Mouse (Mus musculus) cerebellum, adult 11 months (tissue): Measurements from ENCODE around the gene Calm3.
A peak's percentile ranks its signal among the peaks of the same experiment; 100 is the strongest.

Experiments
- DNase-seq: peaks from one replicate; pipeline ENCODE4 v3.0.0; 2022

Calm3 gene

DNA sequence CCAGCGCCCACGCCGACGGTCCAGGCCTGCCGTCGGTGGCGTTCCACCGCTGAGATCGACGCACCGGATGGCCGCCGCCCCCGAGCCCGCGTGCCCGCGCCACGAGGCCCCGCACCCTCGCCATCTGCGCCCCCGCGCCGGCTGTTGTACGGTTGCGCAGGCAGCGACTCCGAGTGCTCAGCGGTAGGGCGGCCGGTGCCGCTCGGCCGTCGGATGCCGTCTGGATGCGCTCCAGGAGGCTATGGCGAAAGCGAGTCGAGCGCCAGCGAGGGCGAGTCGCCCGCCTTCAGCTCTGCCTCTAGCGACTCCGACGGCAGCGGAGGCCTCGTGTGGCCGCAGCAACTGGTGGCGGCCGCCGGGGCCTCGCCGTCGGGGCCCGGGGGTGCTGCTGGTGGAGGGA lies 38.0 kb downstream of the Calm3 start:
- no peak for DNase-seq

DNA sequence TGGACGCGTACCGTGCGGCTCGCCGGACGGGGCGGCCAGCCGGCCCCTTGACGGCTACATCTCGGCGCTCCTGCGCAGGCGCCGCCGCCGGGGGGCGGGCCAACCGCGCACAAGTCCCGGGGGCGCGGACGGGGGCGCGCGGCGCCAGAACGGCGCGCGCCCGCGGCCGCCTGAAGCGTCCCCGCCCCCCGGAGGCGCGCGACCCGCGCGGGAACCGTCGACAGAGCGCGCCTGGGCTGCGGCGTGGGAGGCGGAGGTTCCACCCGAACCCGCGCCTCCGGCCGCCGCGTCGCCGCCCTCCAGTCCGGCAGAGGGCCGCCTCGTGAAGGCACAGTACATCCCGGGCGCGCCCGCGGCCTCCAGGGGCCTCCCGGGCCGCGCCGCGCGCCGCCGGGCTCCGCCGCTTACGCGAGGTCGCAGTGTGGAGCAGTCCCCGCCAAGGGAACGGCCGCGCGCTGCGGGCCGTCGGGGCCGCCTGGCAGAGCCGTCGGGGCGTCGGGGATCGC lies 38.6 kb downstream of the Calm3 start:
- DNase-seq, result no peak

DNA sequence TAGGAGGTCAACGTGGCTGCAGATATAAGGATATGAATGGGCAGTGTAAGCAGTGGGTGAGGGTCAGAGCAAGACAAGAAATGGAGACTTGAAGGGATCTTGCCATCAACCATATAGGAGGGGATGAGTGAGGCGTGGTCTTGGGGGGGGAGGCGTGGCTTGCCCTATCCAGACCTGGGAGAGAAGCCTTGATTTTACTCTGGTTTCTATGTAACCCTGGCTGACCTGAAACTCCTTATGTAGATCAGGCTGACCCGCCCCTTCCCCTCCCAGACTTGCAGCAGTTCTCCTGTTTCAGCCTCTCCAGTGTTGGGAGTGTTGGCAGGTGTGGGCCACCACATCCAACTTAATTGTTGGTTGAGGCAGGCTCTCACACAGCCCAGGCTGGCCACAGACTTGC lies 39.6 kb downstream of the Calm3 start:
- DNase-seq, result no peak

DNA sequence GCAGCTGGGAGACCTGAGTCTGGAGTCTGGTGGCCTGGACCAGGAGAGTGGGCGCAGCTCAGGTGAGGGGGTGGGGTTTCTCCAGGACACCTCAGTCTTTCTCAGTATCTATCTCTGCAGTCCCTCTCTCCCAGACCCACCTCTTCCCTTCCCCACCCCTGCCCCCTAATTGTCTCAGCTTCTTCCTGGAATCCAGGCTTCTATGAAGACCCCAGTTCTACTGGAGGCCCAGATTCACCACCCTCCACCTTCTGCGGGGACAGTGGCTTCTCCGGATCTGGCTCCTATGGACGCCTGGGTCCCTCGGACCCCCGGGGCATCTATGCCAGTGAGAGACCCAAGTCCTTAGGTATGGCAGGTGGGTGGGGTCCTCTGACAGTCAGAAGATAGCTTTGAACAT lies 40.8 kb downstream of the Calm3 start:
- DNase-seq, result no peak

DNA sequence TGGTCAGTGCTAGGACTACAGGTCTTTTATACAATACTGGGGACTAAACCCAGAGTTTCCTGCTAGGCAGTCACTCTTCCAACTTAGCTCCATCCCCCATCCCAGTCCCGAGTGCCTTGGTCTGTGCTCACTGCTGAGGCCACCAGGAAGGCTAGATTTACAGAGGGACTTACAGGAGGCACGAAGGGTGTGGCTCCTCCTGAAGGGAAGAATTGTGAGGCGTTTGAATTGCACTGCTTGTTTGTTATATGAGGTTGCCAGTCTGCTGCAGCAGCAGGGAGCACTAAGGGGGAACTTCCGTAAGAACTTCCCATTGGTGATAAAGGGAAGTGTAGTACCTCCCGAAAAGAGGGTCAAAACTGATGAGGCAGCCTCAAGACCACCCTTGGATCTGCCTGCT lies 43.3 kb downstream of the Calm3 start:
- no peak for DNase-seq

DNA sequence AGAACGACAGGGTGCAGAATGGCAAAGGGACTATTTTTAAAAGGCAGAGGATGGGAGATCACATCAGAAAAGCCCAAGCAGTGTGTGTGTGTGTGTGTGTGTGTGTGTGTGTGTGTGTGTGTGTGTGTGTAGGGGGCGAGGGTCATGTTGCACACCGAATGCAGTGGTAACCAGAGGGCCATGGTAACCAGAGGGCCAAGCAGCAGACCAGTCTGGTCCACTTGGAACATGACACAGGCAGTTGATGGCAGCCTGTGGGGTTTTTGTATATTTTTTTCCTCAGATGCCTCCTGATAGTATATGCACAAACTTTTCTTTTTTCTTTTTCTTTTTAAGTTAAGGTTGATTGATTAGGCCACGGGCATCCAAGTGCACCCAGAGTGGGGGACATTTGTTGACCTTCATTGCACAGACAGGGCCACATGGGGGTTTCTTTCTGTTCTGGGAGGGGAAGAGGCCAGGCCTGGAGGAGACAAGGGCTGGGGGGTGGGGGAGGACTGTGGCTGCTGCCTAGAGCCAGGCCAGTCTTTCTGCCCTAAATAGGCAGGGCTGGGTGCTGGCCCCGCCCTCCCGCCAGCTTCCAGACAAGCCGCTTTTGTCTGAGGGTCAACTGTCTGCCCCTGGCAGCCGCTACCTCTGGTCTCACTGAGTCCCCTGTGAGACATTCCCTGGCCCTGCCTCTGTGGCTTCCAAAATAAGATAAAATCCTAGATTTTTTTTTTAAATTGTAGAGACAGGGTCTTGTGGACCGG lies 43.9 kb downstream of the Calm3 start:
- no peak for DNase-seq

DNA sequence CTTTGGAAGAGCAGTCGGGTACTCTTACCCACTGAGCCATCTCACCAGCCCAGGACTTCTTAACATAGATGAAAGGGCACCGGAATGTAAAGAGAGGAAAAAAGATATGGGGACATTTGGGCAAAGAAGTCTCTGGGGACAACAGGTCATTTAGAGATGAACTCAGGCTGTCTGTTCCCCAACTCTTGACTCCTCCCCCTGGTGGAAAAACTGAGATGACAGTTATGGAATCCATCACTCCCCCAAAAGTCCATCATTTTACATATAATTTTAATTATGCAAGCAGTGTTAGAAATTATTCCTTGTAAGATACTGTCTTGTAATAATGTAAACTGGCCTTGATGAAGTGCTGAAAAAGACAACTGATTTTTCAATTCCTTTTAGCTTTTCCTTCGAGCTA lies 46.2 kb downstream of the Calm3 start:
- no peak for DNase-seq

DNA sequence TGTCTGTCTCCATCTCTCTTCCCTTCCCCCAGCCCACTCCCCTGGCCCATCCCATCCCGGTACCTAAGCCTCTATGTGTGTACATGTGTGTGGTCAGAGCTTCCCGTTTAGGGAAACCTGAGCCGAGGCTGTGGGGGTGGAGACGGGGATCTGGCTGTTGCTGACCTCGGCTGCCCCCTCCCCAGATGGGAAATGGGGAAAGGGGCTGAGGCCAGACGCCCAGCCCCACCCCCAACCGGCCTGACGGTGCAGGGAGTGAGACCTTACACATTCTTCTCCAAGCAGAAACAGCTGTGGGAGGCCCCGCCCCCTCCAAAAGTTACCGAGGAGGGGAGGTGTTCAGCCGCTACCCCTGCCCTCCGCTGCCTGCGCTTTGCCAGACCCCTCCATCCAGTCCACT lies 47.3 kb downstream of the Calm3 start:
- DNase-seq, result no peak

DNA sequence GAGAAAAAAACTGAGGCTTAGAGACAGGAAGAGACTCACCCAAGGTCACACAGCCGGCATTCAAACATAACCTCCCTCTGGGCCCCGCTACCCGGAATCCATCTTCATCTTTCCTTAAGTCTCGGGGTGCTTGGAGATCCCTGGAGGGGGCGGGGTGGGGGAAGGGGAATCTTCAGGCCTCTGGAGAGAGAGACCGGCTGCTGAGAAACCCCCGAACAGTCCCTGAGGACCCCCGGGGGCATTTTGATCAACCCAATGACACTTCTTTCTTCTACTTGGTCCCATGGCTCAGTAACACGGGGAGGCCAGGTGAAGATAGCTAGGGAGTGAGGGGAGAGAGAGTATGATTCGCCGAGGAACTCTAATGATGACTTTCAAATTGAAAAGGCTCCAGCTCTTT lies 47.9 kb downstream of the Calm3 start:
- no peak for DNase-seq

DNA sequence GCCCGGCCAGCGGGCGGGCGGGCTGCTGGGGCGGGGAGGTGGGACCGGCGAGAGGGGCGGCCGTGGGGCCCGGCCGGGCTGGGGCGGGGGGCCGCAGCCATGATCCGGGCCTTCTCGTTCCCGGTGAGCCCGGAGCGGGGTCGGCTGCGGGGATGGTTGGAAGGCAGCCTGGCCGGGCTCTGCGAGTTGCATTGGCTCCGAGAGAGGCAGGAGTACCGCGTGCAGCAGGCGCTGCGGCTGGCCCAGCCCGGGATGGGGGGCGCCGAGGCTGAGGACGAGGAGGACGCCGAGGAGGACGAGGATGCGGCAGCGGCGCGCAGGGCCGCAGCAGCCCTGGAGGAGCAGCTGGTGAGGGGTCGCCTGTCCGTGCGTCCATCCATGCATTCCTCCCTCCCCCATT lies 48.6 kb downstream of the Calm3 start:
- no peak for DNase-seq

DNA sequence AGATGAGACGGTGACA lies 48.8 kb downstream of the Calm3 start, which contains the start of gene Dact3:
Dact3 (plus strand) TSS at position 8 of the 16 bp plus-strand sequence.
- DNase-seq, result no peak

DNA sequence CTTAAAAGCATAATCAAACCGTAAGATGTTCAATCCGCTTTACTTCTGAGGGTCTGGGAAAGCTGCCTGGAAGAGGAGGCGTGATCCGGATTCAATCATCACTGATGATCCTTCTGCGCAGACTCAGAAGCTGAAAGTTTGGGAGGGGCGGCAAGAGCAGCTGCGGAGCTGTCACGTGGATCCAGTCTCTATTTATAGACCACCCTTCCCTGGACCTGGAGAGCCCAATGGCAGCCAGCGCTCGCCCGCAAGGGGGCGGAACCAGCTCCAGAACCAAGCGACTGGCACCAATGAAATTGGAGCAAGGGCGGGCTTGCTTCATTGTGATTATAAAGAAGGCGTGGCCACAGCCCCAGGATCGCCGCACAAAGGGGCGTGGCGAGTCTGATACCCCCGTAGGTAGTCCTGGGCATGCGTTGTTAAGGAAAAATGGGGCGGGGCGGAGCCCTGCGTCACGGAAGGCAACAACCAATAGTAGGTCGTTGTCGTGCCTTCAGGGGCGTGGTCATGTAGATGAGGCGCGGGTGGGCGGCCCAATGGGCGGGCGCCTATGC lies 49.1 kb downstream of the Calm3 start:
- DNase-seq, result peak; percentile 100

DNA sequence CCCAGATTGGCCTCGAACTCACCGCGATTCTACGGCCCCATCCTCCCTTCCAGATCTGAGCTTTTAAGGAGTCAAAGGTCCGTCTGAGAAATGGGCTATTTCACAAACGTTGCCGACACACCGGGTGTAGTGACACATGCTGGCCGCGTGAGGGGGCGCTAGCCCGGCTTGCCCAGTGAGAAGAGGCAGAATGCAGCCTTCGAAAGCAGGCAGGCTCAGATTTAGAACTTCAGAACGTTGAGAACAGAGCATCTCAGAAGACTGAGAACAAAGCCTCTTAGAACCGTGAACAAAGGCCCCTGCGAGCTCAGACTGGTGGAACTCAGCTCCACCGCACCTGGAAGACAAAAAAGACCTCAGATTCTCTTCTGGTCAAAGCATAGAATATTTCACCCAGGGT lies 49.7 kb downstream of the Calm3 start:
- DNase-seq, result peak; percentile 76

DNA sequence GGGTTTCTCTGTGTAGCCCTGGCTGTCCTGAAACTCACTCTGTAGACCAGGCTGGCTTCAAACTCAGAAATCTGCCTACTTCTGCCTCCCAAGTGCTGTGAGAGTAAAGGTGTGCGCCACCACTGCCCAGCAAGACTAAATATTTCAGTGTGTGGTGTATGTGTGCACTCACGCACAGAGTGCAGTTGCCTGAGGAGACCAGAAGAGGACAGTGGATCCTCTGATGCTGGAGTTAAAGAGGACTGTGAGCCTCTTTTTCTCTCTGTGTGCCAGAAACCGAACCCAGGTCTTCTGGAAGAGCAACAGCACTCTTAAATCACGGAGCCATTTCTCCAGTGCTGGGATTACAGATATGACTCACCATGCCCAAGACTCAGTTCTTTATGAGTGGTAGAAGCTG lies 50.5 kb downstream of the Calm3 start:
- DNase-seq, result no peak

DNA sequence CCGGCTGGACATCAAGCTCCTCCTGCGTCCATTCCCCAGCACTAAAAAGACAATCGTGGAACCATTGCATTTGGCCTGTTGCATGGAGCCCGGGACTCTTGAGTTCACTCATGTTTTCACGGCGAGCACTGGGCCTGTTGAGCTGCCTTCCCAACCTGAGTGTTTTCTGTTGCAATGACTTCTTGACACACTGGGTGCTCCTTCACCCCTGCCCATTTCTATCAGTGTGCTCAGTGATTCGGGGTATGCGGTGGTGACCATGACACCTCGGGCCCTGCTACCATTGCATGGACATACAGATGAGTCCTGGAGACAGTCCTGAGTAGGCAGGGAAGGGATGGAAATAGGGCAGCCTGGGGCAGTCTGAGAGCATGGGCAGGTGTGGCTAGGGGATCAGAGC lies 51.4 kb downstream of the Calm3 start:
- no peak for DNase-seq

DNA sequence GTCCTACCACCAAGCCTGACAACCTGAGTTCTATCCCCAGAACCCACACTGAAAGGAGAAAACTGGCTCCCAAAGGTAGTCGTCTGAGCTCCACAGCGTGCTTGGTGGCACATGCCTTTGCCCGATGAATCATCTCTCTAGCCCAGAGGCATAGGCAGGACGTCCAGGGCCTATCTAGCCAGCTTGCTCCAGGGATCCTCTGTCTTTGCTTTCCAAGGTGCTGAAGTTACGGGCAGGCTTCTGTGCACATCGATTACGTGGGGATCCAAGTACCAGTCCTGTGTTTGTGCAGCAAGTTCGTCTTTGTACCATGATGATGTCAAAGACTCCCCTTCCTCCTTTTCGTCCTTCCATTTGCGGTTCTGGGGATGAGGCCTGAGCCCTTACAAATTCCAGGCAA lies 52.3 kb downstream of the Calm3 start:
- DNase-seq, result no peak

DNA sequence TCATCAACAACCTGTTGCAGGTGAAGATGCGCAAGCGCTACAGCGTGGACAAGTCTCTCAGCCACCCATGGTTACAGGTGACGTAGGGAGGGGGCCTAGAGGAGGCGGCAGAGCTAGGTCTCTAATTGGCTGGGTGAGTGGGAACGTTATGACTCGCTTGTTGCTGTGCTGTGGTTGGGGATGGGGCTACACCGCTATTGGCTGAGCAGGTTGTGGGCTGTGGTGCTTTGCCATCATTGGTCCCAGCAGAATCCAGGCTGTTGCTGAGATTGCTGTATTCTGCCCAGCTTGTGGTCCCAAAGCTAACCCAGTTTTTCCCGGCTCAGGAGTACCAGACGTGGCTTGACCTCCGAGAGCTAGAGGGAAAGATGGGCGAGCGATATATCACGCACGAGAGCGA lies 54.4 kb downstream of the Calm3 start:
- DNase-seq, result peak; percentile 91

DNA sequence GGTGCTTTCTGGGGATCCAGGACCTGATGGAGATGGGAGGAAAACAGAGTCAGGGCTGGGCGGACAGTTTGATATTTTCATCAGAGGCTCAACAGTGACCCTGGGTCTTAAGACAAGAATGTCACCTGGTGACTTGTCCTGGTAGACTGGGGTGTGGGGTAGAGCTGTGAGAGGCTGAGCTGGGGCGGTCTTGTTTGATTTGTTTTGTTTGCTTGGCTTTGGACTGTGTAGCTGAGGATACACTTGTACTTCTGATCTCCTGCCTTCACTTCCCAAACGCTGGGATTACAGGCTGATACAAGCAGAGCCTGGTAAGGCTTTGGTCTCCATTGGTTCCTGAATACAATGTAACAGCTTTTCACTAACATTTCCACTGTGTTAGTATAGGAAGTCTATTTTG lies 56.4 kb downstream of the Calm3 start:
- no peak for DNase-seq
